Mouse (Mus musculus) midbrain, embryonic 11.5 days (tissue): ENCODE data around the gene Mob2. TPM values are rescaled to one million over a fixed set of nuclear protein-coding genes. Genes with fewer than 3 reads are reported as not detected.

Source experiments
- ATAC-seq: fragments of 200-750 bp; cut with Nextera tagmentation; 2 replicates; pipeline ENCODE4 v1.8.0; 2017; ENCODE audit warnings: moderate TSS enrichment, moderate library complexity; ENCODE audit not compliant: low FRiP score
- DNase-seq: peaks from one replicate; pipeline ENCODE4 v3.0.0; 2015; ENCODE audit warnings: low spot score; ENCODE audit errors: missing footprints
- H3K27ac ChIP-seq: fragments of 300-500 bp; sonication (generic); 2 replicates; pipeline ENCODE4 v1.5.1; 2014; ENCODE audit warnings: low read depth, low read length
- H3K27me3 ChIP-seq: fragments of 300-500 bp; sonication (generic); 2 replicates; pipeline ENCODE4 v1.6.1; 2014; ENCODE audit warnings: mild to moderate bottlenecking, low read length, moderate library complexity, mixed read lengths; ENCODE audit not compliant: control insufficient read depth, insufficient read depth
- H3K36me3 ChIP-seq: fragments of 300-500 bp; sonication (generic); 2 replicates; pipeline ENCODE4 v1.6.1; 2014; ENCODE audit warnings: mild to moderate bottlenecking, low read length, moderate library complexity, mixed read lengths; ENCODE audit not compliant: control insufficient read depth, insufficient read depth
- H3K4me1 ChIP-seq: fragments of 300-500 bp; sonication (generic); 2 replicates; pipeline ENCODE4 v1.6.1; 2014; ENCODE audit warnings: low read length; ENCODE audit not compliant: control insufficient read depth, insufficient read depth
- H3K4me2 ChIP-seq: fragments of 300-500 bp; sonication (generic); 2 replicates; pipeline ENCODE4 v1.6.1; 2014; ENCODE audit warnings: mild to moderate bottlenecking, moderate library complexity
- H3K4me3 ChIP-seq: fragments of 300-500 bp; sonication (generic); 2 replicates; pipeline ENCODE4 v1.5.1; 2014; ENCODE audit warnings: low read depth, low read length
- H3K9ac ChIP-seq: fragments of 300-500 bp; sonication (generic); 2 replicates; pipeline ENCODE4 v1.6.1; 2014; ENCODE audit warnings: low read length
- H3K9me3 ChIP-seq: fragments of 300-500 bp; sonication (generic); 2 replicates; pipeline ENCODE4 v1.6.1; 2016; ENCODE audit warnings: low read length; ENCODE audit not compliant: control insufficient read depth
- WGBS: fragments of 180-500 bp; shearing (Covaris S2); extraction: QIAGEN DNeasy Blood & Tissue Kit; methylation state at CpG from one replicate; pipeline ENCODE4 v1.1.7; 2014; 5-methylcytosine and 5-hydroxymethylcytosine counted together
- polyA plus RNA-seq: library from polyadenylated mRNA; unstranded; fragments of >200 nt; fragmentation: Nextera tagmentation; extraction: Ambion mirVana; gene quantifications from 2 replicates; pipeline ENCODE4 v1.2.1, GENCODE M21; 2014

Mob2 gene
- polyA plus RNA-seq, 1 experiment from 2014 or later: 60.2 TPM

- Histone ChIP-seq H3K4me3 (no peak overlapping the region), H3K9ac (0 out of 2 replicates have a peak overlapping the region, but pooled peaks have one; percentile 9)
Observed at GRCm38 (mm10) chr7:142070458-142071211, 9.8 kb upstream of the Mob2 start.

GRCm38 (mm10) chr7:142068429-142068828 lies 7.6 kb upstream of the Mob2 start:
- DNase-seq (no peak), ATAC-seq (no peak)
- no peak overlapping the region for H3K27ac ChIP-seq
- no peaks in the 10 kb centered on the region for H3K9me3 ChIP-seq
- no peaks in the 10 kb centered on the region for H3K27me3 ChIP-seq
- H3K4me1 ChIP-seq: peaks cover 3% of the 10 kb centered on the region; the same call in 1 of the 2 replicates
- H3K36me3 ChIP-seq: no peaks in the 10 kb centered on the region
- H3K4me3 ChIP-seq: no peak overlapping the region
- no peak overlapping the region for H3K9ac ChIP-seq
- WGBS: 76% methylated on average over 4 of the region's 4 CpGs
- no peak overlapping the region for H3K4me2 ChIP-seq

More at GRCm38 (mm10) chr7:142070458-142071211, 9.8 kb upstream of the Mob2 start:
- H3K4me1 ChIP-seq: peaks cover 3% of the 10 kb centered on the region; the same call in 1 of the 2 replicates
- H3K4me2 ChIP-seq: peak overlapping the region; percentile 23
- ATAC-seq: peak; percentile 76
- no peak overlapping the region for H3K27ac ChIP-seq
- no peaks in the 10 kb centered on the region for H3K36me3 ChIP-seq
- 15% methylated on average over 13 of the region's 13 CpGs for WGBS
- H3K9me3 ChIP-seq: no peaks in the 10 kb centered on the region
- DNase-seq: peak; percentile 96
- H3K27me3 ChIP-seq: no peaks in the 10 kb centered on the region; the same call in 1 of the 2 replicates

- peak overlapping the region; percentile 92 for H3K4me2 ChIP-seq
- peak overlapping the region; percentile 91 for H3K9ac ChIP-seq
- DNase-seq (peak; percentile 93), ATAC-seq (peak; percentile 45)
- H3K27ac ChIP-seq: peak overlapping the region; percentile 67
- 1% methylated on average over 59 of the region's 66 CpGs for WGBS
- H3K27me3 ChIP-seq: no peaks in the 10 kb centered on the region
- H3K4me3 ChIP-seq: peak overlapping the region; percentile 96
- H3K4me1 ChIP-seq: peaks cover 12% of the 10 kb centered on the region
- H3K9me3 ChIP-seq: no peaks in the 10 kb centered on the region
- no peaks in the 10 kb centered on the region for H3K36me3 ChIP-seq
Observed at GRCm38 (mm10) chr7:142060185-142060930, 507 bp downstream of the Mob2 start.

- no peaks in the 10 kb centered on the region for H3K36me3 ChIP-seq
- H3K4me1 ChIP-seq: peaks cover 12% of the 10 kb centered on the region
- H3K4me3 ChIP-seq: no peak overlapping the region
- no peaks in the 10 kb centered on the region for H3K9me3 ChIP-seq
- DNase-seq: no peak
- ATAC-seq: no peak
- whole genome bisulfite sequencing: 76% methylated on average over 2 of the region's 2 CpGs
- no peak overlapping the region for H3K27ac ChIP-seq
- no peak overlapping the region for H3K4me2 ChIP-seq
- no peaks in the 10 kb centered on the region for H3K27me3 ChIP-seq
- no peak overlapping the region for H3K9ac ChIP-seq
Observed at GRCm38 (mm10) chr7:142059024-142059423, 1.8 kb downstream of the Mob2 start.

GRCm38 (mm10) chr7:142057121-142057520 lies 3.7 kb downstream of the Mob2 start:
- ATAC-seq (no peak), DNase-seq (no peak)
- Histone ChIP-seq H3K4me1 (peaks cover 12% of the 10 kb centered on the region), H3K4me2 (no peak overlapping the region), H3K9me3 (no peaks in the 10 kb centered on the region), H3K9ac (no peak overlapping the region), H3K27ac (no peak overlapping the region), H3K27me3 (no peaks in the 10 kb centered on the region), H3K4me3 (no peak overlapping the region), H3K36me3 (no peaks in the 10 kb centered on the region)
- 100% methylated on average over 1 of the region's 1 CpGs for WGBS

- Histone ChIP-seq H3K4me2 (no peak overlapping the region), H3K36me3 (no peaks in the 10 kb centered on the region), H3K27me3 (no peaks in the 10 kb centered on the region), H3K27ac (no peak overlapping the region), H3K9me3 (no peaks in the 10 kb centered on the region), H3K4me1 (peaks cover 12% of the 10 kb centered on the region), H3K9ac (no peak overlapping the region), H3K4me3 (no peak overlapping the region)
- WGBS: 75% methylated on average over 1 of the region's 1 CpGs
- DNase-seq (no peak), ATAC-seq (no peak)
Observed at GRCm38 (mm10) chr7:142056601-142057061, 4.2 kb downstream of the Mob2 start.

GRCm38 (mm10) chr7:142055431-142055830 lies 5.4 kb downstream of the Mob2 start:
- Histone ChIP-seq H3K27me3 (no peaks in the 10 kb centered on the region), H3K9me3 (no peaks in the 10 kb centered on the region), H3K27ac (no peak overlapping the region), H3K4me1 (peaks cover 9% of the 10 kb centered on the region), H3K36me3 (no peaks in the 10 kb centered on the region), H3K4me3 (no peak overlapping the region), H3K9ac (no peak overlapping the region), H3K4me2 (no peak overlapping the region)
- ATAC-seq: no peak
- WGBS: 78% methylated on average over 3 of the region's 3 CpGs
- no peak for DNase-seq

GRCm38 (mm10) chr7:142050536-142050935 lies 10.3 kb downstream of the Mob2 start:
- DNase-seq (no peak), ATAC-seq (no peak)
- Histone ChIP-seq H3K27ac (no peak overlapping the region), H3K4me2 (no peak overlapping the region), H3K9me3 (no peaks in the 10 kb centered on the region), H3K4me3 (no peak overlapping the region), H3K27me3 (no peaks in the 10 kb centered on the region), H3K9ac (no peak overlapping the region), H3K36me3 (no peaks in the 10 kb centered on the region), H3K4me1 (no peaks in the 10 kb centered on the region)

- H3K4me1 ChIP-seq: peaks cover 3% of the 10 kb centered on the region; the same call in 1 of the 2 replicates
- H3K9me3 ChIP-seq: no peaks in the 10 kb centered on the region
- ATAC-seq: no peak
- no peaks in the 10 kb centered on the region for H3K36me3 ChIP-seq
- H3K27me3 ChIP-seq: no peaks in the 10 kb centered on the region
- no peak for DNase-seq
- no peak overlapping the region for H3K27ac ChIP-seq
- 88% methylated on average over 1 of the region's 1 CpGs for WGBS
- H3K4me3 ChIP-seq: no peak overlapping the region
- no peak overlapping the region for H3K9ac ChIP-seq
- H3K4me2 ChIP-seq: no peak overlapping the region
Observed at GRCm38 (mm10) chr7:142045932-142046331, 14.9 kb downstream of the Mob2 start.
